Mouse (Mus musculus): ENCODE results near the gene Mpp6.

- no peak for TF ChIP-seq GATA1 (IDR thresholded peaks at IDR 0.05; ENCODE audit: borderline replicate concordance, low read length)
- TF ChIP-seq FLI1 (IDR thresholded peaks at IDR 0.05; ENCODE audit: low read length): no peak
These were observed 59.7 kb downstream of the Mpp6 start for GRCm38 (mm10) chr6:50169771-50170170.

Measured in megakaryocyte, embryonic 14.5 days (primary cell).